Mouse (Mus musculus): Measurements from ENCODE around the gene Plgrkt.

Gene Plgrkt

GRCm38 (mm10) chr19:29379839-29380603 lies 12.8 kb upstream of the Plgrkt start:
- no peak for DNase-seq (ENCODE audit: low read depth)

GRCm38 (mm10) chr19:29376382-29376781 lies 9.2 kb upstream of the Plgrkt start:
- DNase-seq (ENCODE audit: low read depth): no peak

GRCm38 (mm10) chr19:29374947-29375346 lies 7.8 kb upstream of the Plgrkt start:
- no peak for DNase-seq (ENCODE audit: low read depth)

GRCm38 (mm10) chr19:29373438-29373837 lies 6.2 kb upstream of the Plgrkt start:
- DNase-seq (ENCODE audit: low read depth): no peak

DNA sequence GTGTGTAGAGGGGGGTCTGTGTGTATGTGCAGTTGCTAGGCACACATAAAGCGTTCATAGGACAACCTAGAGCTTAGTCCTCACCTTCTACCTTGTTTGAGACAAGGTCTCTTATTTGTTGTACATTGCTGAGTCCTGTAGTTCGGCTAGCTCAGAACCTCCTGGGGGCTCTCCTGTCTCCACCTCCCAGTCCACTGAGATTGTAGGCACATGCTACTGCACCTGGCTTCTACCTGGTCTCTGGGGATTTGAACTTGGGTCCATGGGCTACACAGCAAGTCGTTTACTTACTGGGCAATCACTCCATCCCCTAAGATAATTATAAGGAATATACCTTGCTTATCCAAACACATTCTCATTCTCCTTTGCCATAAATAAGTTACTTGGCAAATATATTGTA lies 5.4 kb upstream of the Plgrkt start:
- DNase-seq (ENCODE audit: low read depth): peak; percentile 45

- no peak for DNase-seq (ENCODE audit: low read depth)
Measured at GRCm38 (mm10) chr19:29372138-29372537, 4.9 kb upstream of the Plgrkt start.

DNA sequence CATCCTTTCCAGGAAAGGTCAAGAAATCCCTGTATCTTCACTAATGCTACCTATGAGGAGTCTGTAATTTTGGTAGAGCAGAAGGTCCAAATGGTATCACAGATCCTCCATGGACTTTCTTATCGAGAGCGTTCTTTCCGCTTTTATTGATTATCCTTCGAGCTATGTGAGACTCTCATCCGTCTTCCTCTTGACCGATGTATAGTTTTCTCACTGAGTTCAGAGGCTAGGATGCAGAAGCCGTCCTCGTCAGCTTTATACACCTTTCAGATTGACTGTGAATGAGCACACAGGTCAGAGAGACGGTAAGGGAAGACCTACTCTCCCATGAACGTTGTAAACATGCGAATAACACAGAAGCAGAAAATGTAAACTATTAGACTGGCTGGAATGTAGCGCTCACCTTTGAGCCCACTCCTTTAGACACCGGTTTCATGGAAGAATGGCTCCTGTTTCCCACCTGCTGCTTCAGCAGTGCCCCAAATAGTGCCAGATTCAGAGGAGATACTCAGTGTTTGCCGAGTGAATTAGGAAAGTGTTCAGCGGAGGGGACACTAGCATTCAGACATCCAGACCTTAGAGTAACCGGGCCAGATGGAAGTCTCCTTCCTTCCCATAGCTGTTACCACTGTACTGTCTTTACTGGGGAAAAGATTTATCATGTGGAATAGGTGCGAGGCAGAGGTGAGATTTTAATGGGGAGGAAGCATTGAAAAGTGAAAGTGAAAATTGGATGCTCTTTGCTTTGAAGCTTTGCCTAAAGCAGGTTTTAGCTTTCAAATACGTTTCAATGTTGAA lies 4.3 kb upstream of the Plgrkt start:
- peak; percentile 73 for DNase-seq (ENCODE audit: low read depth)

DNA sequence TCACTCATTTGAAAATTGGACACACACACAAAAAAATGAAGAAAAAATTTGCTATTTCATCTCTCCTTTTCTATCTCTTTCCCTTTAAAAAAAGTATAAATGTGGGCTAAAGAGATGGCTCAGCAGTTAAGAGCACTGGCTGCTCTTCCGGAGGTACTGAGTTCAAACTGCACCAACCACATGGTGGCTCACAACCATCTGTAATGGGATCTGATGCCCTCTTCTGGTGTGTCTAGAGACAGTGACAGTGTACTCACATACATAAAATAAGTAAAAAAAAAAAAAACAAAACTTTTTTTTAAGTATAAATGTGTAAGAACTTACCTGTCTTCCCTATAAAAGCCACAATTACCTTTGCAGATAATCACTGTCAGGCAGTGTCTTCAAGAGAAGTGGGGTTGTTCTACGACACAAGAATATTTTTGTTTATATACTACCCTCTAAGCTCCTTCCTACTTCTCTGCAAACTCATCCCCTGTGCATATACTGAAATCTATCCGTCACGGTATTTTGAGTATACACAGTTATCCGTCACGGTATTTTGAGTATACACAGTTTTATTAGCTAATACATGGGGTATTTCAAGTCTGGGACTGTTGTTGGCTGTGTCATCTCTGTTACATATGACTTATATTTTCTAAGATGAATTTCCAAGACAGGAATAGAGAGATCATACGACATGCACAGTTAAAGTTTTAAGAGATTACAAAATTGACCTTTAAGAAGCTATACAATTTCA lies 3.5 kb upstream of the Plgrkt start:
- no peak for DNase-seq (ENCODE audit: low read depth)

- no peak for DNase-seq (ENCODE audit: low read depth)
Measured at GRCm38 (mm10) chr19:29370112-29370511, 2.9 kb upstream of the Plgrkt start.

GRCm38 (mm10) chr19:29368671-29369309 lies 1.6 kb upstream of the Plgrkt start:
- peak; percentile 34 for DNase-seq (ENCODE audit: low read depth)

GRCm38 (mm10) chr19:29368041-29368440 lies 851 bp upstream of the Plgrkt start:
- DNase-seq (ENCODE audit: low read depth): no peak

DNA sequence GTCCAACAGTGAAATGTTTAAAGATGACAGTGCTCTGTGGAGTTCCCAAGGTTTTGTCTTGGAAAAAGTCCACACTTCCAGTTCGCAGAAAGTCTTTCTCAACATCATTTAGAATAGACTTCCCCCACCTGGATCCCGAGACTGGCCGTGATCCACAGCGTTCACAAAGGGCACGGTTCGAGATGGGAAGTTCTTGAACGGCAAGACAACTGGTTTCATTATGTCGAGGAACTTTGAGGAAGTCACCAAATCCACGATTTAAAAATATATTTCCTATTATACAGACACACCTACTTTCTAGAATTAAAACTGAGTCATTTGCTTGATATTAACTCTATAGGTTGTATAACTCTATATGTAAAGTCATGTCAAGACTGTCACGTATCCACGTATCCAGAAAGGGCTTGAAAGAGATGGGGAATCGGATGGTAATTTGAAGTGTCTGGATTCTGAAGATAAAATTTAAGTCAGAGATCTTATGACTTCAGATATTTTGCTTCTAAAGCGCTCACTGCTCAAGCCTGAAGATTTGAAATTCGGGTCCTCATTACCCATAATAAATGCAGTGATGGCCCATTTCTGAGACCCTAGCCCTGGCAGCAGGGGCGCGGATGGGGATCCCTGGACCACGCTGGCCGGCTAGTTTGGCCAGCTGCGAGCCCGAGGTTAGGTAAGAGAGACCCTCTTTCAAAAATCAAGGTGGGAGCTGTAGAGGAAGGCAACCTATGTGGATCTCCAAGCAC lies 793 bp downstream of the Plgrkt start:
- DNase-seq (ENCODE audit: low read depth): peak; percentile 48

- DNase-seq (ENCODE audit: low read depth): peak; percentile 41
Measured at GRCm38 (mm10) chr19:29365105-29365504, 2.1 kb downstream of the Plgrkt start.

- no peak for DNase-seq (ENCODE audit: low read depth)
Measured at GRCm38 (mm10) chr19:29364076-29364475, 3.1 kb downstream of the Plgrkt start.

DNA sequence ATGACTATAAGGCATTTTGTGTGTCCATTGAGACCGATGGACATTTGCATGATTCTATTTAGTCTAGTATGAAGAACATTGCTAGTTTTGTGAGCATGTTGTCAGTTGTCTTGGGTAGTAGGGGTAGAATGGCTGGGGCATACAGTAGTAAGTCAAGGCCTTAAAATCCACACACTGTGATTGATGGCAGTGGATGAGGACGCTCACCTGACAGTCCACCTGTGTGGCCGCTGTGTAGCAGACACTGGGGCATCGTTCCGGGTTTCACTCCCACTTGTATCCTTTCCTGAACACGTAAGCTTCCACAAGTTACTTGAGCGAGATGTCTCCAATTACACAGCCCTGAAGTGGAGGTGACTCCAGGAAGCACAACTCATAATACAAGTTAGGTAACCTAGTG lies 3.6 kb downstream of the Plgrkt start:
- no peak for DNase-seq (ENCODE audit: low read depth)

GRCm38 (mm10) chr19:29362173-29362930 lies 4.8 kb downstream of the Plgrkt start:
- DNase-seq (ENCODE audit: low read depth): no peak

DNA sequence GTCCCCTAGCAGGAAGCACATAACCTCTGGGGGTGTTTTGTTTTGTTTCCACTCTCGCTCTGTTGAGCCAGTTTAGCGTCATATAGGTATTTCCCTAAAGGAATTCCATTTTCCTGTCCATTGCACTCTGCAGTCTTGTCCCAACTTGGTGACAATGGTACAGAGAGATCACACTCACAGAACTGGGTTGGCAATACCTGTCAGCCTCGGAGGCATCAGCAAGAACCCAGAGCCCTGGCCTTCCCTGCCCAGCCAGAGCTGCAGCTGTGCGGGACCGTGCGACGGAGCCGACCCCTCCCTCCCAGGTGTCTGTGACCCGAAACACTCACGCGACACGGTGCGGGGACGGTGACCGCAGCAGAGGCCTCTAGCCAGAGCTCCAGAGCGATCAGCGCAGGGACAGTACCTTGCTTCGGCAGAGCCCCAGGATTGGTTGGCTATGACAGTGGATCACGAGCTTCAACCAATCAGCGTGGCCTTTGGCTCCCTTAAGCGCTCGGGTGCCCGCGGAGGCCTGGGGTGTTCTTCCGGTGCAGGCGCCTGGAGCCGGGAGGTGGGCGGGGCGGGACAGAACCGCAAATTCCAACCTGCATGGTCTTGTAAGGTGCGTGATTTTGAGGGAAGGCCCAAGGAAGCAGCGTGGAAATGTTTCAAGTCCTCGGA lies 5.6 kb downstream of the Plgrkt start:
- DNase-seq (ENCODE audit: low read depth): peak; percentile 91

- DNase-seq (ENCODE audit: low read depth): no peak
Measured at GRCm38 (mm10) chr19:29360251-29360650, 6.9 kb downstream of the Plgrkt start.

GRCm38 (mm10) chr19:29356281-29356680 lies 10.9 kb downstream of the Plgrkt start:
- DNase-seq (ENCODE audit: low read depth): no peak

Measured in naive thymus-derived CD4-positive, alpha-beta T cell, adult 2 months (primary cell).